Mouse (Mus musculus): ENCODE data around the gene Clcn5.

- TF ChIP-seq POLR2A (IDR thresholded peaks at IDR 0.05; ENCODE audit: extremely low read depth, insufficient read depth, low read length) (peak; percentile 56; the same call in 1 of the 2 replicates), CTCF (IDR thresholded peaks at IDR 0.05; ENCODE audit: extremely low read depth, insufficient read depth, low read length) (no peak)
Observed at GRCm38 (mm10) chrX:7319089-7319721, at the start of gene Clcn5.

All from cortical plate, adult 2 months (tissue).